In genomic region chr4:97785547-97786271, GRCm38 (mm10) we compare ENCODE assay signal across 15 mouse cellular contexts. TPM values are rescaled to one million over a fixed set of nuclear protein-coding genes. Genes with fewer than 3 reads are reported as not detected.
A peak's percentile ranks its signal among the peaks of the same experiment; 100 is the strongest.
DNase-seq lines count a peak whose midpoint lies in the region; ATAC-seq and TF ChIP-seq lines count a peak whose summit lies in the region.
"Had no signal": no experiment of that assay in that cellular context is flagged by ENCODE, and none has a peak within 500 bp of the region (broad histone marks: within the 10 kb centered on the region; RNA-seq: fewer than 3 reads in every experiment).

No protein-coding gene starts in this region.

- H3K4me1 ChIP-seq in cerebellum, adult 2 months (ENCODE audit: control insufficient read depth, insufficient read depth, low read length), result peaks cover 18% of the 10 kb centered on the region; the same call in 1 of the 2 replicates
- H3K4me1 ChIP-seq in heart, embryonic 10.5 days, result no peaks in the 10 kb centered on the region
- peaks cover 48% of the 10 kb centered on the region for H3K4me1 ChIP-seq in forebrain, embryonic 16.5 days (replicated peaks; ENCODE audit: control insufficient read depth, insufficient read depth, low read length)
- H3K4me1 ChIP-seq: liver, embryonic 12.5 days had no signal

- 26% methylated on average over 8 of the region's 8 CpGs for WGBS in cerebellum, adult 2 months
- 88% methylated on average over 8 of the region's 8 CpGs for WGBS in heart, embryonic 10.5 days
- 48% methylated on average over 8 of the region's 8 CpGs for WGBS in forebrain, embryonic 16.5 days

- intact Hi-C loops in left cerebral cortex, adult 2 months (cut with DNase I), result no loop called here

- peak; percentile 54 to 56 for DNase-seq in cerebellum, adult 2 months
- DNase-seq in heart, adult 11 months, result peak; percentile 92
- no peak for DNase-seq in heart, embryonic 10.5 days (ENCODE audit: low spot score)
- no peak for DNase-seq in left cerebral cortex, adult 2 months (ENCODE audit: extremely low spot score in 1 of 2, low spot score in 2 of 2)
- DNase-seq in left cerebral cortex, adult 11 months (ENCODE audit: low spot score), result no peak
- no peak for DNase-seq in adrenal gland, adult 2 months
- DNase-seq: adrenal gland, postnatal 25 days; lung, postnatal 10 days; right cerebral cortex, adult 18-20 months had no signal

- peak overlapping the region; percentile 73; the same call in 1 of the 2 replicates for H3K27ac ChIP-seq in cerebellum, adult 2 months (ENCODE audit: insufficient read depth, low read length)
- no peak overlapping the region for H3K27ac ChIP-seq in heart, embryonic 10.5 days
- peak overlapping the region; percentile 32; the same call in 1 of the 2 replicates for H3K27ac ChIP-seq in left cerebral cortex, adult 2 months
- peak overlapping the region; percentile 74 for H3K27ac ChIP-seq in forebrain, embryonic 16.5 days (ENCODE audit: low read length)
- H3K27ac ChIP-seq: kidney, postnatal 0 days; liver, embryonic 12.5 days; neural tube, embryonic 12.5 days had no signal

- no peaks in the 10 kb centered on the region for H3K9me3 ChIP-seq in heart, embryonic 10.5 days
- no peaks in the 10 kb centered on the region for H3K9me3 ChIP-seq in forebrain, embryonic 16.5 days (ENCODE audit: control insufficient read depth, low read length)
- H3K9me3 ChIP-seq: liver, embryonic 12.5 days; neural tube, embryonic 12.5 days had no signal

- peak overlapping the region; percentile 7 for H3K4me3 ChIP-seq in cerebellum, adult 2 months (replicated peaks; ENCODE audit: insufficient read depth, low read depth, low read length)
- H3K4me3 ChIP-seq in heart, embryonic 10.5 days, result no peak overlapping the region
- no peak overlapping the region for H3K4me3 ChIP-seq in left cerebral cortex, adult 2 months
- H3K4me3 ChIP-seq in forebrain, embryonic 16.5 days (replicated peaks; ENCODE audit: low read length), result peak overlapping the region; percentile 11
- H3K4me3 ChIP-seq: liver, embryonic 12.5 days; neural tube, embryonic 12.5 days had no signal

- peaks cover 39% of the 10 kb centered on the region for H3K36me3 ChIP-seq in heart, embryonic 10.5 days
- H3K36me3 ChIP-seq in forebrain, embryonic 16.5 days (ENCODE audit: control insufficient read depth, insufficient read depth), result peaks cover 6% of the 10 kb centered on the region

- no peak for TF ChIP-seq CTCF in cerebellum, adult 2 months (IDR thresholded peaks at IDR 0.05; ENCODE audit: borderline replicate concordance, insufficient read depth, low read depth, low read length)
- TF ChIP-seq CTCF in left cerebral cortex, adult 2 months (IDR thresholded peaks at IDR 0.05), result no peak

- peak overlapping the region; percentile 39 for H3K4me2 ChIP-seq in forebrain, embryonic 16.5 days (ENCODE audit: low read length)
- H3K4me2 ChIP-seq: liver, embryonic 12.5 days; neural tube, embryonic 12.5 days had no signal

- H3K9ac ChIP-seq in forebrain, embryonic 16.5 days (replicated peaks; ENCODE audit: low read depth, low read length), result peak overlapping the region; percentile 32; the same call in 1 of the 2 replicates
- H3K9ac ChIP-seq: liver, embryonic 12.5 days; neural tube, embryonic 12.5 days had no signal

- no peak for ATAC-seq in cerebellum, adult (ENCODE audit: insufficient number of reproducible peaks, low FRiP score, low TSS enrichment)
- peak; percentile 29; the same call in 1 of the 2 replicates for ATAC-seq in forebrain, embryonic 16.5 days
- ATAC-seq: liver, embryonic 12.5 days had no signal

- TF ChIP-seq POLR2A in cerebellum, adult 2 months (IDR thresholded peaks at IDR 0.05; ENCODE audit: borderline replicate concordance, insufficient read depth, low read length), result no peak

- no peaks in the 10 kb centered on the region for H3K27me3 ChIP-seq in cerebellum, adult 2 months (ENCODE audit: control insufficient read depth, insufficient read depth, low read length)
- no peaks in the 10 kb centered on the region for H3K27me3 ChIP-seq in heart, embryonic 10.5 days (ENCODE audit: insufficient read depth, poor library complexity, severe bottlenecking)
- no peaks in the 10 kb centered on the region for H3K27me3 ChIP-seq in forebrain, embryonic 16.5 days (replicated peaks; ENCODE audit: control insufficient read depth, insufficient read depth, low read length)
- H3K27me3 ChIP-seq: neural tube, embryonic 12.5 days had no signal

RNA-seq across cellular contexts. Expression of gene E130114P18Rik, which starts 7.8 kb away (rescaled TPM):
- 14.9 and 17.1 TPM in 2 replicates for polyA plus RNA-seq in cerebellum, adult 2 months (2012; rRNA removed)
- 0.33 and 1.1 TPM in 2 replicates for polyA plus RNA-seq in heart, embryonic 10.5 days (2016; fragmentation: Nextera tagmentation; extraction: Ambion mirVana)
- total RNA-seq in left cerebral cortex, adult 2 months (2021), result 1 to 10 TPM; 3.7 to 4.9 TPM
- polyA plus RNA-seq in forebrain, embryonic 16.5 days (2015; fragmentation: Nextera tagmentation; extraction: Ambion mirVana), result 31.0 and 34.5 TPM in 2 replicates
- total RNA-seq in adrenal gland, adult 2 months (2021), result not detected
- 0.07 TPM in 1 of 2 replicates, not detected in the other for polyA plus RNA-seq in adrenal gland, adult 2 months (2012; rRNA removed)
- total RNA-seq: common myeloid progenitor, adult 5-6 weeks had no signal
- polyA plus RNA-seq: liver, embryonic 12.5 days had no signal

RNA-seq across cellular contexts. Expression of gene Nfia, which starts 13.2 kb away (rescaled TPM):
- polyA plus RNA-seq in cerebellum, adult 2 months (2012; rRNA removed), result 41.2 and 55.0 TPM in 2 replicates
- 14.4 and 19.6 TPM in 2 replicates for polyA plus RNA-seq in heart, embryonic 10.5 days (2016; fragmentation: Nextera tagmentation; extraction: Ambion mirVana)
- total RNA-seq in left cerebral cortex, adult 2 months (2021), result 10 to 100 TPM; 58.1 to 62.5 TPM
- 88.3 and 97.1 TPM in 2 replicates for polyA plus RNA-seq in forebrain, embryonic 16.5 days (2015; fragmentation: Nextera tagmentation; extraction: Ambion mirVana)
- total RNA-seq in adrenal gland, adult 2 months (2021), result 100 to 1,000 TPM; 132 to 174 TPM
- polyA plus RNA-seq in adrenal gland, adult 2 months (2012; rRNA removed), result 60.7 and 83.3 TPM in 2 replicates

Comparison
In these comparisons a context has a peak if more than half of its experiments do, and no peak if none do; other contexts are left out.
1. DNase-seq: peak in cerebellum, adult 2 months (2 of 2) and heart, adult 11 months (single experiment); none in heart, embryonic 10.5 days (single experiment), left cerebral cortex, adult 2 months (0 of 2), left cerebral cortex, adult 11 months (single experiment) and adrenal gland, adult 2 months (single experiment).
2. H3K4me3 ChIP-seq: peak in cerebellum, adult 2 months (single experiment) and forebrain, embryonic 16.5 days (single experiment); none in heart, embryonic 10.5 days (single experiment) and left cerebral cortex, adult 2 months (single experiment).